Mouse (Mus musculus) erythroid progenitor cell, adult 5-6 weeks (primary cell): Measurements from ENCODE around the gene Nxn. TPM values are rescaled to one million over a fixed set of nuclear protein-coding genes. Genes with fewer than 3 reads are reported as not detected.
A peak's percentile ranks its signal among the peaks of the same experiment; 100 is the strongest.

Source experiments
- ATAC-seq: replicated peaks from 2 replicates; pipeline ENCODE4 v1.8.0; 2016; ENCODE audit warnings: moderate number of reproducible peaks, mild to moderate bottlenecking, moderate TSS enrichment, inconsistent platforms; ENCODE audit not compliant: poor library complexity, low FRiP score, severe bottlenecking
- total RNA-seq, 2 experiments: library from RNA; stranded (forward) in 1 of 2; stranded (reverse) in 1 of 2; fragments of 150-400 nt in 1 of 2; fragments of 186-747, 209-891 nt in 1 of 2; gene quantifications; 2 replicates each; pipeline versions ENCODE4 v1.2.3 to v1.2.4; 2015 to 2017; ENCODE audit warnings: low replicate concordance in 2 of 2

The Nxn gene
- total RNA-seq (2015; ENCODE audit: low replicate concordance): 1.4 and 2.1 TPM in 2 replicates
- 0.98 TPM in 1 of 2 replicates, not detected in the other for total RNA-seq (2017; ENCODE audit: low replicate concordance)

- ATAC-seq: peak; percentile 98
Observed at GRCm38 (mm10) chr11:76398798-76399586, at the start of gene Nxn. Gene Nxn (minus strand): TSS chr11:76399140.

DNA sequence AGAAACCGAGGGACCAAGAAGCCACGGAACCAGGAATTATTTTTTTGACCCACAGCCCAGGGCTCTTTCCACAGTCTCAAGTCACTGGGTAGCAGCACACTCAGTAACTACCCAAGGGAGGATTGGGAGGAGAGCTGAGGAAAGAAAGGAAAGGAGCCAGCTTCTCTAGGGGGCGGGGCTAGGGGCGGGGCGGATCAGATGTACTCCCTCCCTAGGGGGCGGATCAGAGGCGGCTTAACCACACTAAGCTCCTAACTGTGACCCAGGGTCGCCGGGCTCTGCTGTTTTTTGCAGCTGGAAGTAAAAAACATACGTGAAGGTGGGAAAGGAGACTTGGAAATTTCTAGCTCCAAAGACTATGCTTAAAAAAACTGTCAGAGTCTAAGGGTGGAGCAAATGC, 47.3 kb upstream of the Nxn start:
- no peak for ATAC-seq

DNA sequence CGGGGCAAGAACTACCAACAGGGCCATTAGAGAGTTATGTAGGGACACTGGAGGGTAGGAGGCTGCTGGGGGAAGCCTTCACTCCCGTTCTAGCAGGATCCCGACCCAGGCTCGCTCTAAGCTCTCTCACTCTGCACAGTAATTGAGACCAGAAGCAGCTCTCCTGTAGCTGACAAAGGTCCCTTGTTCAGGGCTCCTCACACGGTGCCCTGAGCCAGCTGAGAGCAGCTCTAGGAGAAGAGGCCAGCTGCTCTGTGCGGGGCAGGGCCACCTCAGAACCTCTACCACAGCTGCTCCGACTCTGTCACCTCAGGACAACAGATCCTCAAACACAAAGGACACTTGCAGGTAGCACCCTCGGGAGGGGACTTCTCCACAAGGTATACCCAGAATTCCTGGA, 46.5 kb upstream of the Nxn start:
- no peak for ATAC-seq

- ATAC-seq: no peak
Observed at GRCm38 (mm10) chr11:76439666-76440065, 40.7 kb upstream of the Nxn start.

- no peak for ATAC-seq
Observed at GRCm38 (mm10) chr11:76436864-76437437, 38.0 kb upstream of the Nxn start.

GRCm38 (mm10) chr11:76436009-76436408, 37.1 kb upstream of the Nxn start:
- 0 out of 2 replicates have a peak, but pooled peaks have one; percentile 18 for ATAC-seq

- no peak for ATAC-seq
Observed at GRCm38 (mm10) chr11:76429966-76430631, 31.2 kb upstream of the Nxn start.

GRCm38 (mm10) chr11:76429556-76429955, 30.6 kb upstream of the Nxn start:
- ATAC-seq: no peak

- no peak for ATAC-seq
Observed at GRCm38 (mm10) chr11:76429046-76429445, 30.1 kb upstream of the Nxn start.

DNA sequence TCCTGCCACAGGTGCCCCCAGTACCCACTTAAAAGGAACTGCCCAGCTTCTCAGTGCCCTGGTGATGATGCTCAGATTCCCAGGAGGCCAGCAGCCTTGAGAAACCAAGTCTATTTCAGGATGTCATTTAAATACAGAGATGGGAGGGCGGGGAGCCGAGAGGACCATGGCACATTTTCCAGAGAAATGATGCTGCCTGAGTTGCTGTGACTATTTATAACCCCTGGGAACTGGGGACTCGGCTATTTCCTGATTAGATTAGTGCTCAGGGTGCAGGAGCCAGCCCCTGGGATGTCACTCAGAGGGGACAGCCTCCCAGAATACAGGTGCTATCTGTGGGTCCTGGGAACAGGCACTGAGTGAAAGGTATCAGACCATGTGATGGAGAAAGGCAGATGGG, 28.8 kb upstream of the Nxn start:
- no peak for ATAC-seq

DNA sequence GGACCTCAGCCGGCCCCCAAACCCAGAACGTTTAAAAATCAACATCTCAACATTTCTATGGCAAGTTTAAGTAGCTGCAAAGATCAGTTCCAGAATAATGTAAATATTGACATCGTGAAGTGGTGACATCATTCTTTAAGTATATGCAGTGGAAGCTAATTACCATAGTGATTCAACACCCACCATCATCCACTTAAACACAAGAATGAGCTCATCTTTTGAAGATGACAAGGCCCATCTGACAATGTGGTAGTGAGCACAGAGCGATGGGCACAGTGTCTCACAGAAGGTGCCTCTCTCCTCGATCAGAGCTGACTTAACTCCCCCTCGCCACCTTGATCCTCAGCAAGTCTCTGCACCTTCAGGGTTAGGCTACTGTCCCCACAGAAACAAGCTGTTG, 26.8 kb upstream of the Nxn start:
- ATAC-seq: no peak

DNA sequence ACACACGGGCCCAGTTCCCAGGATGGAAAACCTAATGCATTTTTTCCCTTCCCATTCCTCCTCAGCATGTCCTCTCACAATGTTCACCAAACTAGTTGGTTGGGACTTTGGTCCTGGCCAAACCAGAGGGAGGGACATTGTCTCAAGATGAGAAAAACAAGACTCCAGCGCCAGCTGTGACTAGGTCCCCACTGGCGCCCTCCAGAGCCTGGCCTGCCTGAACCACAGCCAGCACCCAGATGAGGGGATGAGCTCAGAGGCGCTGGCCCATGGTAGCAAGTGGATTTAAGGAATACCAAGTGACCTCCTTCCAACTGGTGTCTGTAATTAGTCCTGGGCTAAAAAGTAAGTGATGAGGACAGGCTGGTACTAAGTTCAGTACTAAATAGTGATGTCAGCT, 22.0 kb upstream of the Nxn start:
- ATAC-seq: no peak

GRCm38 (mm10) chr11:76419179-76419578, 20.2 kb upstream of the Nxn start:
- no peak for ATAC-seq

GRCm38 (mm10) chr11:76418423-76418822, 19.5 kb upstream of the Nxn start:
- no peak for ATAC-seq

- ATAC-seq: no peak
Observed at GRCm38 (mm10) chr11:76415985-76416384, 17.0 kb upstream of the Nxn start.

GRCm38 (mm10) chr11:76415001-76415400, 16.1 kb upstream of the Nxn start:
- no peak for ATAC-seq

DNA sequence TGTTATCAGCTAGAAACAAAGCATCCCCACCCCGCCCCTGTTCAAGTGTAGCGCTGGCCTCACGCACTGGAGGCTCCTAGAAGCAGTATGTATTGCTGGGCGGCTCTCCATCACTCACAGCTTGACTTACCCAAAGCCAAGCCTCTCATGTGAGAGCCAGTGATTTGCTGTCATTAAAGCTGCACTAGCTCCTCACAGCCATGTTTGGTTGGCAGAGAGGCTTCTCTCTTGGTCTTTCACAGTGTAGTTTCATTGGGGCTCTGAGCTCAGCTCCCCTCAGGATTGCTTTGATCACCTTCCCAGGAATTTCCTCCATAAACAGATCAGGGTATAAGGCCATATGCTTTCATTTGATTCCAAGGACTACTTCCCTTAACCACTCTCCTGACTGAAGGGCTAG, 14.3 kb upstream of the Nxn start:
- ATAC-seq: no peak

DNA sequence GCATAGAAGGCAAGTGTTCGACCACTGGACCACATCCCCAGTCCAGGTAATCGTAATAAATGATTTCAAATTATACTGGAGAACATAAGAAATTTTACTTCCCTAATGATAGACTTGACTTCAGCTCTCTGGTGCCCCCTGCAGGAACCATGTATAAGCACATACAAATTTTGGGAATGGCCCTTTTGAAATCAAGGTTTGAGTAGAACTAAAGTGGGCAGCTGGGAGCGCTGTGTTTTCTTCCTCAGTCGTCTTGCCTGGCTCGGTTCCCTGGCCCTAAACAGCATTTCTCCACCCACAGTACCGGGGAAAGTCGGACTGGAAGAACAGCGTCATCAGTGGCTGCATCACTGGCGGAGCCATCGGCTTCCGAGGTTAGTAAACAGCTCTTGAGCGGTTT, 11.9 kb upstream of the Nxn start:
- no peak for ATAC-seq

DNA sequence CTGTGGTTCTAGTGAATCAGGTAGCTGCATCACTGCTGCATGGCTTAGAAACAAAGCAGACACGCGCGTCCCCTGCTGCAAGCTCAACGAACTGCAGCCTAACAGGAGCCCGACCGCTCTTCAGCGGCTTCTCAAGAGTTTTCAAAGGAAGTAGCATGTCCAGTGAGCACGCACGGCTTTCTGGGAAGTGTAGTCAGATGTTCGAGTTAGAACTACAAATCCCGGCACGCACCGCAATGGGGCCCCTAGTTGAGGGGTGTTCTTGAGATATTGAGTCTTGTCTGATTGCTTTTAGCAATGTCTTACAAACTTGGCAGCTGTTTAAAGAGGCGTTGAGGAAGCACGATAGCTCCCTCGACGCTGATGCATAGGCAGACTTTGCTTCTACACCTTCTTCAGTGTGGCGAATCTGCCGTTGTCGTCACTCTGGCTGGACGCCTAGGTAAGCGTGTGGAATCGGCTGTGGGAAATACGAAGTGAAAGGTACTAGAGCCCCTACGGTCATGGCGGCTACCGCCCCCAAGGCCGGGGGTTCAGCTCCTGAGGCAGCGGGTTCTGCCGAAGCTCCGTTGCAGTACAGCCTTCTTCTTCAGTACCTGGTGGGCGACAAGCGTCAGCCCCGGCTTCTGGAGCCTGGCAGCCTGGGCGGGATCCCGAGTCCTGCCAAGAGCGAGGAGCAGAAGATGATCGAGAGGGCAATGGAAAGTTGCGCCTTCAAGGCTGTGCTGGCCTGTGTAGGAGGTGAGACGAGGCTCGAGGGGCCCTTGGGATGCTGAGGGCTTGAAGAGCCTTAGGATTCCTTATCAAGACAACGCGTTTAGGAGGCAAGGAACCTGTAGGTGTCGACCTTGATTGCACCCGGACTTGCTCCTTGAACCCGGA, 8.0 kb upstream of the Nxn start, which contains the start of gene Timm22:
Gene Timm22 (plus strand): TSS at position 251 of the 882 bp plus-strand sequence.
- peak; percentile 96 for ATAC-seq
